Mouse (Mus musculus) adrenal gland, postnatal 36 days (tissue): ENCODE data around the gene Gm19345. TPM values are rescaled to one million over a fixed set of nuclear protein-coding genes. Genes with fewer than 3 reads are reported as not detected.

ENCODE experiments used
- DNase-seq, 2 experiments: peaks; one replicate each; pipeline ENCODE4 v3.0.0; 2021; ENCODE audit warnings: mixed read lengths in 1 of 2
- total RNA-seq, 2 experiments: library from RNA; stranded (reverse); gene quantifications; 2 replicates each; pipeline ENCODE4 v1.2.3; 2021

Gene Gm19345
- total RNA-seq, 2 experiments from 2014 or later, result 0.83 TPM; not detected in 1

- no peak for DNase-seq
Measured at GRCm38 (mm10) chr7:19826756-19827155, 25.0 kb upstream of the Gm19345 start.

GRCm38 (mm10) chr7:19829694-19830093 lies 22.1 kb upstream of the Gm19345 start:
- no peak for DNase-seq

GRCm38 (mm10) chr7:19830682-19831156 lies 21.1 kb upstream of the Gm19345 start:
- peak; percentile 99 for DNase-seq

- DNase-seq, result peak; percentile 61 to 75
Measured at GRCm38 (mm10) chr7:19831837-19832236, 20.0 kb upstream of the Gm19345 start.

- no peak for DNase-seq
Measured at GRCm38 (mm10) chr7:19834055-19834454, 17.7 kb upstream of the Gm19345 start.

- peak; percentile 53 to 65 for DNase-seq
Measured at GRCm38 (mm10) chr7:19836843-19837242, 15.0 kb upstream of the Gm19345 start.

GRCm38 (mm10) chr7:19840371-19840770 lies 11.4 kb upstream of the Gm19345 start:
- DNase-seq, result no peak

- DNase-seq, result no peak
Measured at GRCm38 (mm10) chr7:19840936-19841335, 10.9 kb upstream of the Gm19345 start.

GRCm38 (mm10) chr7:19841686-19842413 lies 10.0 kb upstream of the Gm19345 start:
- DNase-seq, result peak in 1 of 2 experiments; percentile 37

- peak in 1 of 2 experiments; percentile 65 for DNase-seq
Measured at GRCm38 (mm10) chr7:19842885-19843504, 8.8 kb upstream of the Gm19345 start.

GRCm38 (mm10) chr7:19843561-19843960 lies 8.2 kb upstream of the Gm19345 start:
- peak; percentile 81 to 87 for DNase-seq

GRCm38 (mm10) chr7:19844521-19845171 lies 7.2 kb upstream of the Gm19345 start:
- no peak for DNase-seq

- DNase-seq, result no peak
Measured at GRCm38 (mm10) chr7:19853526-19853925, 1.7 kb downstream of the Gm19345 start.

- DNase-seq, result no peak
Measured at GRCm38 (mm10) chr7:19855663-19856062, 3.9 kb downstream of the Gm19345 start.

GRCm38 (mm10) chr7:19856283-19856682 lies 4.5 kb downstream of the Gm19345 start:
- no peak for DNase-seq

- no peak for DNase-seq
Measured at GRCm38 (mm10) chr7:19859740-19860139, 7.9 kb downstream of the Gm19345 start.

GRCm38 (mm10) chr7:19861199-19861598 lies 9.4 kb downstream of the Gm19345 start, which contains the start of gene Ceacam16:
Gene Ceacam16, minus strand, starts transcription at chr7:19861299.
- no peak for DNase-seq

GRCm38 (mm10) chr7:19864241-19864640 lies 12.4 kb downstream of the Gm19345 start:
- DNase-seq, result peak; percentile 40 to 65

- no peak for DNase-seq
Measured at GRCm38 (mm10) chr7:19865246-19866036, 13.6 kb downstream of the Gm19345 start.

GRCm38 (mm10) chr7:19866490-19866889 lies 14.7 kb downstream of the Gm19345 start:
- DNase-seq, result peak; percentile 54 to 57

- DNase-seq, result no peak
Measured at GRCm38 (mm10) chr7:19867751-19868399, 16.1 kb downstream of the Gm19345 start.
